Mouse (Mus musculus): ENCODE results near the gene Bicral. TPM values are rescaled to one million over a fixed set of nuclear protein-coding genes. Genes with fewer than 3 reads are reported as not detected.

Bicral gene
- polyA plus RNA-seq, 1 experiment: 38.6 TPM

DNA sequence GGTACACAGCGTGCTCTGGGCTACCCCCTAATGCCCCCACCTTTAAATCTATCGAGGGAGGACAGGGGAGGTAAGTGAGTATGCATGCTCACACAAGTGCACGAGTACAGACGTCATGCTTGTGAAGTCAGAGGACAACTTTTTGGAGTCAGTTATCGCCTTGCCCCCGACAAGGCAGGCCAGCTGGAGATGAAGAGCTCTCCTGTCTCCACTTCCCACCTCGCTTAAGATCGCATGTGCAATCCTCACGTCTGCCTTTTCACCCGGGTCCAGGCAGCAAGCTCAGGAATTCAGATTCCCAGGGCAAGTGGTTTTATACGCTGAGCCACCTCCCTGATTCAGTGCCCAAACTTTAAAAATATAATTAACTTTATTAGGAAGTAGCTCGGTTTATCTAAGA lies 13.0 kb downstream of the Bicral start:
- no peak for DNase-seq (ENCODE audit: extremely low spot score in 1 of 2, low spot score in 1 of 2)

DNA sequence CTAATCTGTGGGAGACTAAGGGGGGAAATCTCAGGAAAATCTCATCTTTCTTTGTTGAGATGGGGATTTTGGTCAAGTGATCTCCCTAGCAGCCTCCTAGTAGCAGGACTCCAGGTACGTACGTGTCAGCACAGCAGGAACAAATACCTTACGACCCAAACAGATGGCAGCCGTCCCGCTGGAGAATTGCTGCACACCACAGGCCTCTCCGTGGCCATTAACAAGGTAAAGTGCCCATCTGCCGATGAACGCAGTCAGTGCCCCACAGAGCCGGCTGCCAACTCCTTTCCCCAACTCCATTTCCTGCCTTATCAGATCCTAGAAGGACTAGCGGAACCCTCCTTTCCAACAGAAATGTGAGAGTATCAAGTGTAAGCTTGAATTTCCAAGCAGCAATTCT lies 13.5 kb downstream of the Bicral start:
- DNase-seq (ENCODE audit: extremely low spot score in 1 of 2, low spot score in 1 of 2): no peak

DNA sequence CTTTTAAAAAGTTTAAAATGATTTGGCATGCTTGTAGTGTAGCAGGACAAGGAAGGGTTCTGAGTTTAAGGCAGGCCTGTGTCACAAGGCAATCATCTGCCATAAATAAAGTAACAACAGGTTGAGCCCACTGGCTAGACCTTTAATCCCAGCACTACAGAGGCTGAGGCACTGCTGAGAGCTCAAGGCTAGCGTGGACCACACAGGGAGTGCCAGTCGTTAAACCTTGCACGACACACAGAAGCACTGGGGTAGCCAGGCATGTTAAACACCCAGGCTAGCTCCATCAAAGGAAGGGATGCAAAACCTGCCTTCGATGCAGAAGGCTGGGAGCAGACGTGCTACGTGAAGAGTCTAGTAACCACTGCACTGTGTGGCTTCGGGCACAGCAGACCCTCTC lies 14.6 kb downstream of the Bicral start:
- DNase-seq (ENCODE audit: extremely low spot score in 1 of 2, low spot score in 1 of 2): no peak

GRCm38 (mm10) chr17:46843022-46843421 lies 15.3 kb downstream of the Bicral start:
- no peak for DNase-seq (ENCODE audit: extremely low spot score in 1 of 2, low spot score in 1 of 2)

DNA sequence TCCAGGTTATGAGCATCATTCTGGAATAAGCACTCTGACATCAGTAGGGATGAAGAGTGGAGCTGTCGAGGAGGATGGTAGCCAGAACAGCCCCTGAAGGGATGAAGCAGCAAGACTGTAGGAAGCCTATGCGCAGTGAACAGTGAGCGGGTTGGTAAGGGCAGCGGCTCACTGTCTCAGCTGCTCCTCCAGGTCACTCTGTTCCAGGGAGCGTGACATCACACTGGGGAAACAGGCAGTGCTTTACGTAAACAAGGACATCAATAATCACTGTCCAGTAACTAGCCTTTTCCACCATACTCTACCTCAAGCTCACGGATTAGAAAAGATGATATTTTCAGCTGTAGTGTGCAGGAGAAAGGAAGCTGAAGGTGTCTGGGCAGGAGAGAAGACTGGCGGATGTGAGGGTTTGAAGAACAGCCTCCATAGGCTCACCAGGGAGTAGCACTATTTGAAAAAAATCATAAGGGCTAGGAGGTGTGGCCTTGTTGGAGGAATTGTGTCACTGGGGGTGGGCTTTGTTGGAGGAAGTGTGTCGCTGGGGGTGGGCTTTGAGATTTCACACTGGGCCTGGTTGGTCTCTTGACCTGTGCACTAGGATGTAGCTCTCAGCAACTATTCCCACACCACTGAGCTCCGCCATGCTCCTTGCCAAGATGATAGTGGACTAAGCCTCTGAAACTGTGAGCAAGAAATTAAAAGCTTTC lies 17.8 kb downstream of the Bicral start:
- DNase-seq (ENCODE audit: extremely low spot score in 1 of 2, low spot score in 1 of 2): no peak

DNA sequence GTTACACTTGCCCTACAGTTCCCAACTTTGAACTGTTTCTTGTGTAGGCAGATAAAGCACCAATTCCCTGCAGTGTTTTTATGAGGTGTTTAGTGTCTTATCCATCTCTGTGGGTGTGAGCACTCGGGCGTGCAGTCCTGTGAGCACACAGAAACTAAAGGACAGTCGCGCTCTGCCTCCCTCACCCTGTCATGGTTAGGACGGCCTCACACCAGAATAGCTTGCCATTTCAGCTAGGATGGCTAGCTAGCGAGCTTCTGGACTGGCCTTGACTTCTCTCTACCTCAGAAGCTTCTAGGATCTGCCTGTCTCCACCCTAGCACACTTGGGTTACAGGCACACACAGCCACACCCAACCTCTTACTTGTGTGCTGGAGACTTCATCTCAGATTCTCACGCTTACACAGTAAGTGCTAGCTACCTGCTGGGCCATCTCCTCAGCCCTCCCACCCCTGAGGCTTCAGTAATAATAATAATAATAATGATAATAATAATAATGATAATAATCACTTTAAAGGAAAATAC lies 19.8 kb downstream of the Bicral start:
- no peak for DNase-seq (ENCODE audit: extremely low spot score in 1 of 2, low spot score in 1 of 2)

GRCm38 (mm10) chr17:46837897-46838296 lies 20.4 kb downstream of the Bicral start:
- DNase-seq (ENCODE audit: extremely low spot score in 1 of 2, low spot score in 1 of 2): no peak

- no peak for DNase-seq (ENCODE audit: extremely low spot score in 1 of 2, low spot score in 1 of 2)
Observed at GRCm38 (mm10) chr17:46835093-46835715, 23.1 kb downstream of the Bicral start.

DNA sequence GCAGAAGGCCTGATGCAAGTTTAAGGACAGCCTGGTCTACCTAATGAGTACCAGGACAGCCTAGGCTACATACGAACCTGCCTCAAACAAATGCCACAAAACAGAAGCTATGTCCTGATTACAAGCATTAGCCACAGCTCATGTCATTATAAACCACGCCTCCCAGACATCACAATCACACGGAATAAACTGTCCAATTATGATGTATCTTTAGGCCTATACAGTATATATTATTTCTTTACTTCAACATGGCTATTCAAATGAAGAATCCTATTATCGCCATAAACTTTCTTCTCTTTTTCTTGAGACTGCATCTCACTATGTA lies 25.3 kb downstream of the Bicral start:
- DNase-seq (ENCODE audit: extremely low spot score in 1 of 2, low spot score in 1 of 2): no peak

GRCm38 (mm10) chr17:46832101-46832980 lies 25.9 kb downstream of the Bicral start:
- no peak for DNase-seq (ENCODE audit: extremely low spot score in 1 of 2, low spot score in 1 of 2)

DNA sequence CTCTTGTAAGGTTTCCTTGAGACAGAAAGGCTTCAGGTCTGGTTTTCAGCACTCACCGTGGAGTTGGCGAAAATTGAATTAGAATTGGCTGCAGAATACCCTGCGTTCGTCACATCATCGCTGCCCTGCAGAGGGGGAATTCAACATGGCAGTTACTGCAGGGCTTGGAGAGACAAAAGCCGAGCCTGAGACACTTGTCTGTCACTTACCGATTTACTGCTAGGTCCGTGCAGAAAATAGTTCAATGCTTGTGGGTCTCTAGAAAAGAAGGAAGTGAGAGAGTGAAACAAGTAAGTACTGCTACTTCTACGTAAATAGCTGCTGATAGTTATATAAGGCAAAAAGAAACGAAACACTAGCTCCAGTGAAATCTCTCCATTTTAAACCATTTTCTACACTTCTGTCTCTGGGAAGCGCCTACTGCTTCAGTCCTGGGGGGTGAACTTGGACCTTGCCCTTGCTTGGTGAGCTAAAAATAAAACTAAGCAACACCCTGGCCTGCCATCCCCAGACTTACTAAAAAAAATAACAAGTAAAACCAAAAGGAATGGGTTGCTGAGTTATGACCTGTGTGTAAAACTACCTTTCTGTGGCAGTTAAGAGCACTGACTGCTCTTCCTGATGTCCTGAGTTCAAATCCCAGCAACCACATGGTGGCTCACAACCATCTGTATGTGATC lies 28.3 kb downstream of the Bicral start:
- no peak for DNase-seq (ENCODE audit: extremely low spot score in 1 of 2, low spot score in 1 of 2)

DNA sequence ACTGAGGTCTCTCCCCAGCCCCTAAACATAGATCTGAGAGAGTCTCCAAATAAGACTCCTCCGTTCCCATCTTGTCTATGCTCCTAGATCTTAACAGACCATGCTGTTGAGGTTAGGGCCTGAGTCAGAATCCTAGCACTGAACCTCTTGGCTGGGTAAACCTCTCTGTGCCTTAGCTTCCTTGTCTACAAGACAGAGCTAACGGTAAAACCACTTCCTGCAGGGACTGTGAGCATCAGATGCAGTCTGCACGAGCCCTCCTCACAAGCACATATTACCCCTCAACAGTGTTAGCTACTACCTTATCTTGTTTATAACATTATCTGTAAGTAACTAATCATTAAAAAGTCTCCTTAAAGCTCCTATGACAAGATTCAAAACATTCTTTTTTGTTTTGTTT lies 29.3 kb downstream of the Bicral start:
- DNase-seq (ENCODE audit: extremely low spot score in 1 of 2, low spot score in 1 of 2): no peak

- DNase-seq (ENCODE audit: extremely low spot score in 1 of 2, low spot score in 1 of 2): no peak
Observed at GRCm38 (mm10) chr17:46823091-46823490, 35.2 kb downstream of the Bicral start.

DNA sequence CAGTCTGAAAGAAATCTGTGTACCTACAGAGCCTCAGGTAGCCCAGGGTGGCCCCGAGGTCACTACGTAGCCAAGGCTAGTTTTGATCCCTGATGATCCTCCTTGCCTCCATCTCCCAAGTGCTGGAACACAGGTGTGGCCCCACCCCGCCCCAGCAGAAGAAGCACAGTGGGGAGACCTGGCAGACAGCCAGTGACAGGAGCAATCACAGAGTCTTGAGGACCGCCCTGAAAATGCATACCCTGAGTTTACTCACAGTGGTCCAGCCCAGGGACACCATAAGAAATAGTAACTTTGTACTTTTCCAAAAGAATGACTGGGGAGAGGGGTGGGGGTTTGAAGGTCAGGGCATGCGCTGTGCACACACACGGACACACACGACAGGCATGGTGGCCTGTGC lies 37.7 kb downstream of the Bicral start:
- DNase-seq (ENCODE audit: extremely low spot score in 1 of 2, low spot score in 1 of 2): no peak

DNA sequence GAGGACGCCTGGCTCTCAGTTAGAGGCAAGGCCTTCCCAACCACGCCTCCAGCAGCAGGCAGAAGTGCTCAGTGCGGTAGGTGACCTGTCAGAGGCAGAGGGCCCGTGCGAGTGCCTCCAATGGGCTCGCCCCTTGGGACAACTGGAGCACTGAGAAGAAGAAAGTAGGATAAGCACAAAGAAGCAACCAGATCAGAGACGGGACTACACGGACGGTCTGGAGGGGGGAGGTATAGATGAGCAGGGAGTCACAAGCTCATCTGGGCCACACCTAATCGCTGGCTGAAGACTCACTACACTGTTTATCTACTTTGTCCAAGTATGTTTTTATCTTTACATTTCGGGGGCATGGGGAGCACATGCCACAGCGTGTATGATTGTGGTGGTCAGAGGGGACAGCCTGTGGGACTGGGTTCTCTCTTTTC lies 40.5 kb downstream of the Bicral start:
- no peak for DNase-seq (ENCODE audit: extremely low spot score in 1 of 2, low spot score in 1 of 2)

GRCm38 (mm10) chr17:46816306-46816705 lies 42.0 kb downstream of the Bicral start:
- DNase-seq (ENCODE audit: extremely low spot score in 1 of 2, low spot score in 1 of 2): no peak

DNA sequence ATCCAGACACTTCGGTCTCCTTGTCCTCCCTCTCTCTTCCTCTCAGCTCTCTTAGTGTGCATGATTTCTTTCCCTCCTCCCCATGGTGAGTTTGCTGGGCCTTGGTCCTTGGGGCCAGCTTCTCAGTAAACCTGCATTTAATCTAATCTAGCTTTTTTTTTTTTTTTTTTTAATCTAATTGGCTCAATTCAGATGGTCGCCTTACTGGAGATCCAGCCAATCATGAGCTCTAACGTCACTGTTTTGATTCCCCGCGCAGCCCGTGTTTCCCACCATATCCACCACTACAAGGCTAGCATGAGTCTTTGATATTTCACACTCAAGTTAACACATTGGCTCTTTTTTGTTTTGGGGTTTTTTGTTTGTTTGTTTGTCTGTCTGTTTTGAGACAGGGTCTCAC lies 43.8 kb downstream of the Bicral start:
- DNase-seq (ENCODE audit: extremely low spot score in 1 of 2, low spot score in 1 of 2): no peak

- DNase-seq (ENCODE audit: extremely low spot score in 1 of 2, low spot score in 1 of 2): no peak
Observed at GRCm38 (mm10) chr17:46813637-46814036, 44.6 kb downstream of the Bicral start.

DNA sequence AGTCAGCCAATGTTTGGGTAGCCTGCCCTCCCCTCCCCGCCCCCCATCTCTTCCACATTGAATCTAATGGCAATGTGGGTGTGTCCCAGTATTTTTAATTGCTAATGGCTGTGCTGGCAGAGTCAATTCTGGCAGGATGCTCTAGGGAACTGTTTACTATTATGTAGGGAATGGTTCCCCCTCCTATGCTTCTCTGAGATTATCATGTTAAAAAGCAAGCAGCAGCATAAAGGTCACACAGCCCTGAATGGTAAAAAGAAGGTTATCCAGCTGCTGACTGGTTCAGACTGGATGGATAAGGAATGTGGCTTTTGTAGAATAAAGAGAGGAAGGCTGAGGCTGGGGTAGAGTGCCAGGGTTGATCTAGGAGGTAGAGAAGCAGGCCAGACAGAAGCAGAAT lies 45.8 kb downstream of the Bicral start:
- no peak for DNase-seq (ENCODE audit: extremely low spot score in 1 of 2, low spot score in 1 of 2)

- DNase-seq (ENCODE audit: extremely low spot score in 1 of 2, low spot score in 1 of 2): no peak
Observed at GRCm38 (mm10) chr17:46810672-46811071, 47.6 kb downstream of the Bicral start.
